Mouse (Mus musculus): Measurements from ENCODE around the gene Gabarap. TPM values are rescaled to one million over a fixed set of nuclear protein-coding genes. Genes with fewer than 3 reads are reported as not detected.

Gene Gabarap
- polyA plus RNA-seq, 1 experiment from 2014 or later: 581 TPM

DNA sequence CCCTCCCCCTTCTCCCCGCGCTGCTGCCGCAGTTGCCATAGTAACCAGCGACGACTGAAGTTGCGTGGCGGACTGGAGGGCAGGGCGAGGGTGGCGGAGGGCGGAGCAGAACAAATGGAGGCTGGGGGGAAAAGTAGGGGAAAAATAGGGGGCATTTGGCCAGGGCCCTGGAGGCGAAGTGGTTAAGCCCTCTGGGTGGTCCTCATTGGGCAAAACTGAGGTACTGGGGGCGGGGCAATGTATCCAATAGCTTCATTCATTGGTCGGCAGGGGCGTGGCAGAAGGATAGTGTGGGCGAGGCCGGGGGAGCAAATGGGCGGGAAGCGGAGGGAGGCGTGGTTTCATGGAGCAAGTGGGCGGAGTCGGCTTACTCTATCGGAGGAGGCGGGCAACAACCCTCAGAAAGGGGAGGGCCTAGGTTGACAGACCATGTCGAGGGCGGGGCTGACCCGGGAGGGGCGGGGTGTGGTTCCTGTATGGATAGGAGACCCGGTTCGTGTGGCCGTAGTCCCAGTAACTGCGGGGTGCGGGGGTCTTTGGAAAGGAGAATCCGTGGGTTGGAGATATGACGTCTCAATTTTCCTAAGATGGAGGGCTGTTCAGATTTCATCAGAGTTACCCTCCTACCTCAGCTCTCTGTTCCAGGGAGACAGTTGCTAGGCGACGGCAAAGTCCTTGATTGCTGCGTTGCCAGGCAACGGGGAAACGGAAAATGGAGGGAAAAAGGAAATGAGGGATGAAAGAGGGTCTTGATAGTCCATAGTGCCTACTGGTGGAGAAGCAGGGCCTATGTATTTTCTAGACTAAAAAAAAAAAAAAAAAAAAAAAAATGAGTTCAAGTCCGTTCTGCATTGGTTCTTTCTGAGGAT is 30.6 kb downstream of the Gabarap start:
- H3K4me2 ChIP-seq (ENCODE audit: low read length): peak overlapping the region; percentile 88
- H3K4me3 ChIP-seq (ENCODE audit: low read length): peak overlapping the region; percentile 77
- H3K27me3 ChIP-seq (replicated peaks; ENCODE audit: control insufficient read depth, insufficient read depth, low read length): no peaks in the 10 kb centered on the region
- peak overlapping the region; percentile 96 for H3K27ac ChIP-seq (ENCODE audit: low read depth, low read length)
- no peaks in the 10 kb centered on the region for H3K36me3 ChIP-seq (ENCODE audit: control insufficient read depth, insufficient read depth, low read length)
- H3K9me3 ChIP-seq (ENCODE audit: control insufficient read depth, low read length): no peaks in the 10 kb centered on the region
- peak; percentile 79 for ATAC-seq
- peak overlapping the region; percentile 92 for H3K9ac ChIP-seq (ENCODE audit: low read depth, low read length)
- H3K4me1 ChIP-seq (ENCODE audit: control insufficient read depth, insufficient read depth, low read depth, low read length): peaks cover 69% of the 10 kb centered on the region
- WGBS: under 1% methylated on average over 40 of the region's 40 CpGs

DNA sequence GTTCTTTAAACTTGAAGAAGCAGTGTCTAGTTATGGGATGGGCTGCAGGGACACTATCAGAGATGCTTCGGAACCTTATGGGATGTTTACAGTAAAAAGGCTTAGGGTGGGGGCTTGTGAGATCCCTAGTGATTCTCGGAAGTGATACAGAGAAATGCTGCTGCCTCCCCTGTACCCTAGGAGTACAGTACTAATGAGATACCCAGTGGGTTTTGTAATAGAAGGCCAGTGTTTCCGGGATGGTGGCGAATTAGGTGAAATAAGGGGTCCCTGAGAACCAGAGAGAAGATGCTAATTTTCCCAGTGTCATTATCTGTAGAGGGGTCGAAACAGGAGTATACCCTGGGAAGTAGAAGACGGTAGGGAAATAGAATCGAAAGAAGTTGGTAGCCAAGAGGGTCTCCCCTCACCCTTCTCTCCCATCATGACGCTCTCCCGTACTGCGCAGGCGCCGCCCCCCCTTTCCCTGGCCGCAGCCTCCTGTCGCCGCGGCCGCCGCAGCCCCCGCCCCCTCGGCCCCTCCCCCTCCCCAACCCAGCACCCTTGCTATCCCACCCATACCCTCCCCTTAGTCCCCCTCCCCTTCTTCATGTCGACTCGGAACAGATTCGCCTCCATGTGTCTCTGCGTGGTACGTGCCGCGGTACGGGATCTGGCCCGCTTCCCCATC is 32.7 kb downstream of the Gabarap start:
- Histone ChIP-seq H3K27me3 (replicated peaks; ENCODE audit: control insufficient read depth, insufficient read depth, low read length) (no peaks in the 10 kb centered on the region), H3K4me1 (ENCODE audit: control insufficient read depth, insufficient read depth, low read depth, low read length) (peaks cover 81% of the 10 kb centered on the region), H3K9me3 (ENCODE audit: control insufficient read depth, low read length) (no peaks in the 10 kb centered on the region), H3K9ac (ENCODE audit: low read depth, low read length) (peak overlapping the region; percentile 62), H3K4me3 (ENCODE audit: low read length) (peak overlapping the region; percentile 42), H3K4me2 (ENCODE audit: low read length) (peak overlapping the region; percentile 61), H3K27ac (ENCODE audit: low read depth, low read length) (peak overlapping the region; percentile 52), H3K36me3 (ENCODE audit: control insufficient read depth, insufficient read depth, low read length) (no peaks in the 10 kb centered on the region)
- ATAC-seq: no peak
- 2% methylated on average over 23 of the region's 29 CpGs for WGBS

DNA sequence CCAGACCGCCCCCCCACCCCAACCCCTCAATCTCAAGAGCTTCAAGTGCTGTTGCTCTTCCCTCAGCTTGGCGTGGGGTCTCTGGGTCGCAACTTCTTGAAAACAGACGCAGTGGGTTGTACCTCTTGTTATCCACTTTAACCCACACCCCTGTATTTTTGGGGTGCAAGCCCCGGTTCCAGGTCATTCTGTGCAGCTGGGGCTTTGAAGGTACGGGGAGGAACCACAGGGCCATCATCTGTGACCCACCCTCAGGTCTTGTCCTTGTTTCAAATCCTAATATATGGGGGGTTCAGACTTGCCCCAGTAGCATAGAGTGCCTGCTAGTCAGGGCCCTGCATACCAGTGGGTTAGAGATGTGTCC is 33.2 kb downstream of the Gabarap start:
- H3K36me3 ChIP-seq (ENCODE audit: control insufficient read depth, insufficient read depth, low read length): no peaks in the 10 kb centered on the region
- peak overlapping the region; percentile 62 for H3K9ac ChIP-seq (ENCODE audit: low read depth, low read length)
- H3K9me3 ChIP-seq (ENCODE audit: control insufficient read depth, low read length): no peaks in the 10 kb centered on the region
- peak overlapping the region; percentile 13; the same call in 1 of the 2 replicates for H3K27ac ChIP-seq (ENCODE audit: low read depth, low read length)
- 11% methylated on average over 6 of the region's 6 CpGs for WGBS
- peak overlapping the region; percentile 42 for H3K4me3 ChIP-seq (ENCODE audit: low read length)
- peak overlapping the region; percentile 61 for H3K4me2 ChIP-seq (ENCODE audit: low read length)
- ATAC-seq: no peak
- no peaks in the 10 kb centered on the region for H3K27me3 ChIP-seq (replicated peaks; ENCODE audit: control insufficient read depth, insufficient read depth, low read length)
- H3K4me1 ChIP-seq (ENCODE audit: control insufficient read depth, insufficient read depth, low read depth, low read length): peaks cover 85% of the 10 kb centered on the region

DNA sequence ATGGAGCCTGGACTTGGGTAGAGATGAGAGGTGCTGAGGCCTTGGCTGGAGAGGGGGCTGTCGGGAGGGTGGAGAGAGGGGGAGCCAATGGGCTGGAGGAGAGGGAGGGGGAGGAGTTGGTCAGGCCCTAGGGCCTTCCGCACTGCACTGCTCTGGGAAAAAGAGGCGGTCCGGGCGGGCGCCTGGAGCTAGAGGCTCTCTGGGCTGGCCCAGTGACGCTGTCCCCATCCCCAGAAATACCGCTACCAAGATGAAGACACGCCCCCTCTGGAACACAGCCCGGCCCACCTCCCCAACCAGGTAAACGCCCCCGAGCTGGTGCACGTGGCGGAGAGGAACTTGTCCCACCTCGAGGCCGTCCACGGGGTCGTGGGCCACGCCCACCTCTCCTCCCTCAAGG is 35.7 kb downstream of the Gabarap start:
- WGBS: 5% methylated on average over 19 of the region's 19 CpGs
- Histone ChIP-seq H3K9me3 (ENCODE audit: control insufficient read depth, low read length) (no peaks in the 10 kb centered on the region), H3K4me1 (ENCODE audit: control insufficient read depth, insufficient read depth, low read depth, low read length) (peaks cover 82% of the 10 kb centered on the region), H3K9ac (ENCODE audit: low read depth, low read length) (peak overlapping the region; percentile 49), H3K4me3 (ENCODE audit: low read length) (peak overlapping the region; percentile 26), H3K27me3 (replicated peaks; ENCODE audit: control insufficient read depth, insufficient read depth, low read length) (no peaks in the 10 kb centered on the region), H3K4me2 (ENCODE audit: low read length) (peak overlapping the region; percentile 68), H3K27ac (ENCODE audit: low read depth, low read length) (peak overlapping the region; percentile 94), H3K36me3 (ENCODE audit: control insufficient read depth, insufficient read depth, low read length) (peaks cover 9% of the 10 kb centered on the region)
- no peak for ATAC-seq

DNA sequence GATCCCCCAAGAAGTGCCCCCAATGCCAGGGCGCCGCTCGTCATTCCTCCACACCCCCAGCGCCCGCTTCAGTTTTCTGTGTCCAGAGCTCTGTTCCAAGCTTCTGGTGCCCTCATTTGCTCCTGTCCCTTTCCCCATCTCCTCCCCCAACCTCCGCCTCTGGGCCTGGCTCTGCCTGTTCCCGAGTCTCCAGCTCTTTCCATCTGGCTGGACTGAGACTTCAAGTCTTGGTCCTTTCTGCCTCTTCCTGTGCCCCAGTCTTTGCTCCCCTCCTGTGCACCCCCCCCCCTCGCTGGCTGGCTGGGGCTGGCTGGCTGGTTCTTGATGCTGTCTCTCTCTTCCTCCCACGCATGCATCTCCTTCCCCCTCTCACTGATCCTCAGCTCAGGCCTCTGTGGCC is 36.5 kb downstream of the Gabarap start:
- no peaks in the 10 kb centered on the region for H3K27me3 ChIP-seq (replicated peaks; ENCODE audit: control insufficient read depth, insufficient read depth, low read length)
- H3K9me3 ChIP-seq (ENCODE audit: control insufficient read depth, low read length): no peaks in the 10 kb centered on the region
- peak overlapping the region; percentile 57 for H3K9ac ChIP-seq (ENCODE audit: low read depth, low read length)
- ATAC-seq: no peak
- peak overlapping the region; percentile 26; the same call in 1 of the 2 replicates for H3K4me3 ChIP-seq (ENCODE audit: low read length)
- 24% methylated on average over 9 of the region's 9 CpGs for WGBS
- peak overlapping the region; percentile 68 for H3K4me2 ChIP-seq (ENCODE audit: low read length)
- H3K27ac ChIP-seq (ENCODE audit: low read depth, low read length): peak overlapping the region; percentile 94
- peaks cover 76% of the 10 kb centered on the region for H3K4me1 ChIP-seq (ENCODE audit: control insufficient read depth, insufficient read depth, low read depth, low read length)
- H3K36me3 ChIP-seq (ENCODE audit: control insufficient read depth, insufficient read depth, low read length): peaks cover 16% of the 10 kb centered on the region

GRCm38 (mm10) chr11:70028401-70029129 is 37.6 kb downstream of the Gabarap start:
- ATAC-seq: peak; percentile 4

DNA sequence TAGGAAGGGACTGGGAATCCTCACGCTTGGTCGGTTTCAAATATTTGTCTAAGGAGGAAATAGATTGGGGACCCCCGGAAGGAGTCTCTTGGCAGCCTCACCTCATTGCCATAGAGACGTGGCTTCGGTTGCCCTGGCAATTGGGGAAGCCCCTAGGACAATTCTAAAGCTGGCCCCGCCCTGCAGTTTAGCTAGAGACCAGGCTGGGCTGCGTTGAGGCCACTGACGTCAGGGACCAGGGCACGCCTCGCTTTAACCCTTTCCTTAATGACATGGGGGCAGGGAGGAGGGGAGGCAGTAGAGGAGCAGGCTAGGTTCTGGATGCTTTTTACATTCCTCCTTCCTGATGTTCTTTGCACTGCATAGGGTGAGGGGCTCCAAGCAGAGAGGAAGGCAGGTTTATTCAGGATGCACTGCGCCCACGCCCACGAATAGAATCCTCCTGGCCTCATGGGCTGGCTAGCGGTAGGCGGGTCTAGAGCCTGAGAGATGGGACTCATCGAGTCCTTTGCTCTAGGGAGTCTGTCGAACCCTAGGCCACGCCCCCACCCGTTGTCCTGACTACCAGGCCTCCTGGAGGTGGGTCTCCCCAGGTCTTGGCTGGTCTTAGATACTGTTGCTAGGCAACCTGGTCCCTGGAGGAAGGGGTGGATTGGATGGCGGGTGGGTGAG is 38.3 kb downstream of the Gabarap start:
- under 1% methylated on average over 20 of the region's 20 CpGs for WGBS
- Histone ChIP-seq H3K4me3 (ENCODE audit: low read length) (peak overlapping the region; percentile 36), H3K4me2 (ENCODE audit: low read length) (peak overlapping the region; percentile 68), H3K9me3 (ENCODE audit: control insufficient read depth, low read length) (no peaks in the 10 kb centered on the region), H3K27me3 (replicated peaks; ENCODE audit: control insufficient read depth, insufficient read depth, low read length) (no peaks in the 10 kb centered on the region), H3K9ac (ENCODE audit: low read depth, low read length) (peak overlapping the region; percentile 57), H3K27ac (ENCODE audit: low read depth, low read length) (peak overlapping the region; percentile 94), H3K36me3 (ENCODE audit: control insufficient read depth, insufficient read depth, low read length) (peaks cover 17% of the 10 kb centered on the region), H3K4me1 (ENCODE audit: control insufficient read depth, insufficient read depth, low read depth, low read length) (peaks cover 61% of the 10 kb centered on the region)
- ATAC-seq: peak; percentile 91

More at GRCm38 (mm10) chr11:70028401-70029129, 37.6 kb downstream of the Gabarap start:
- Histone ChIP-seq H3K4me1 (ENCODE audit: control insufficient read depth, insufficient read depth, low read depth, low read length) (peaks cover 65% of the 10 kb centered on the region), H3K27me3 (replicated peaks; ENCODE audit: control insufficient read depth, insufficient read depth, low read length) (no peaks in the 10 kb centered on the region), H3K27ac (ENCODE audit: low read depth, low read length) (peak overlapping the region; percentile 94), H3K36me3 (ENCODE audit: control insufficient read depth, insufficient read depth, low read length) (peaks cover 17% of the 10 kb centered on the region), H3K4me2 (ENCODE audit: low read length) (peak overlapping the region; percentile 68), H3K4me3 (ENCODE audit: low read length) (peak overlapping the region; percentile 36), H3K9me3 (ENCODE audit: control insufficient read depth, low read length) (no peaks in the 10 kb centered on the region), H3K9ac (ENCODE audit: low read depth, low read length) (peak overlapping the region; percentile 57)
- 15% methylated on average over 12 of the region's 12 CpGs for WGBS

- Histone ChIP-seq H3K27ac (ENCODE audit: low read depth, low read length) (peak overlapping the region; percentile 94), H3K4me3 (ENCODE audit: low read length) (peak overlapping the region; percentile 36), H3K4me1 (ENCODE audit: control insufficient read depth, insufficient read depth, low read depth, low read length) (peaks cover 53% of the 10 kb centered on the region), H3K9ac (ENCODE audit: low read depth, low read length) (peak overlapping the region; percentile 57), H3K36me3 (ENCODE audit: control insufficient read depth, insufficient read depth, low read length) (peaks cover 19% of the 10 kb centered on the region), H3K9me3 (ENCODE audit: control insufficient read depth, low read length) (no peaks in the 10 kb centered on the region), H3K4me2 (ENCODE audit: low read length) (peak overlapping the region; percentile 68), H3K27me3 (replicated peaks; ENCODE audit: control insufficient read depth, insufficient read depth, low read length) (no peaks in the 10 kb centered on the region)
- 15% methylated on average over 11 of the region's 11 CpGs for WGBS
- peak; percentile 34 for ATAC-seq
Observed at GRCm38 (mm10) chr11:70029829-70030550, 39.0 kb downstream of the Gabarap start.
